Mouse (Mus musculus): Measurements from ENCODE around the gene Prkca.

- TF ChIP-seq ZNF384 (IDR thresholded peaks at IDR 0.05; ENCODE audit: low read depth, low read length) (no peak), CHD2 (IDR thresholded peaks at IDR 0.05; ENCODE audit: low read depth, low read length) (no peak), HCFC1 (IDR thresholded peaks at IDR 0.05; ENCODE audit: borderline replicate concordance, insufficient read depth, low read length) (no peak)
These were observed 215.1 kb downstream of the Prkca start for GRCm38 (mm10) chr11:108128593-108128992.
